Mouse (Mus musculus): Measurements from ENCODE around the gene Btg3. TPM values are rescaled to one million over a fixed set of nuclear protein-coding genes. Genes with fewer than 3 reads are reported as not detected.

Btg3 gene
- polyA plus RNA-seq, 1 experiment from 2014 or later: 76.6 TPM

- H3K27ac ChIP-seq: no peak overlapping the region
- no peaks in the 10 kb centered on the region for H3K27me3 ChIP-seq (ENCODE audit: insufficient read depth, poor library complexity, severe bottlenecking)
- no peaks in the 10 kb centered on the region for H3K9me3 ChIP-seq
- H3K36me3 ChIP-seq: peaks cover 15% of the 10 kb centered on the region
- no peak for DNase-seq (ENCODE audit: low spot score)
- 89% methylated on average over 4 of the region's 4 CpGs for WGBS
- H3K4me1 ChIP-seq: no peaks in the 10 kb centered on the region
- no peak overlapping the region for H3K4me3 ChIP-seq
Measured at GRCm38 (mm10) chr16:78341356-78341755, 35.6 kb downstream of the Btg3 start.

- Histone ChIP-seq H3K4me1 (no peaks in the 10 kb centered on the region), H3K9me3 (no peaks in the 10 kb centered on the region), H3K4me3 (no peak overlapping the region), H3K27me3 (ENCODE audit: insufficient read depth, poor library complexity, severe bottlenecking) (no peaks in the 10 kb centered on the region), H3K36me3 (peaks cover 55% of the 10 kb centered on the region), H3K27ac (no peak overlapping the region)
- DNase-seq (ENCODE audit: low spot score): no peak
- 70% methylated on average over 8 of the region's 8 CpGs for WGBS
Measured at GRCm38 (mm10) chr16:78337226-78337625, 39.8 kb downstream of the Btg3 start.

GRCm38 (mm10) chr16:78327999-78328398 is 49.0 kb downstream of the Btg3 start:
- peaks cover 45% of the 10 kb centered on the region for H3K36me3 ChIP-seq
- DNase-seq (ENCODE audit: low spot score): no peak
- 87% methylated on average over 12 of the region's 12 CpGs for WGBS
- no peaks in the 10 kb centered on the region for H3K9me3 ChIP-seq
- no peak overlapping the region for H3K4me3 ChIP-seq
- no peak overlapping the region for H3K27ac ChIP-seq
- H3K27me3 ChIP-seq (ENCODE audit: insufficient read depth, poor library complexity, severe bottlenecking): no peaks in the 10 kb centered on the region
- peaks cover 22% of the 10 kb centered on the region for H3K4me1 ChIP-seq

- WGBS: 91% methylated on average over 7 of the region's 7 CpGs
- H3K4me1 ChIP-seq: peaks cover 26% of the 10 kb centered on the region
- H3K9me3 ChIP-seq: no peaks in the 10 kb centered on the region
- H3K27me3 ChIP-seq (ENCODE audit: insufficient read depth, poor library complexity, severe bottlenecking): no peaks in the 10 kb centered on the region
- no peak overlapping the region for H3K4me3 ChIP-seq
- DNase-seq (ENCODE audit: low spot score): no peak
- peaks cover 41% of the 10 kb centered on the region for H3K36me3 ChIP-seq
- no peak overlapping the region for H3K27ac ChIP-seq
Measured at GRCm38 (mm10) chr16:78327562-78327961, 49.4 kb downstream of the Btg3 start.

GRCm38 (mm10) chr16:78325972-78326848 is 50.8 kb downstream of the Btg3 start:
- no peaks in the 10 kb centered on the region for H3K27me3 ChIP-seq (ENCODE audit: insufficient read depth, poor library complexity, severe bottlenecking)
- peaks cover 38% of the 10 kb centered on the region for H3K4me1 ChIP-seq
- H3K9me3 ChIP-seq: no peaks in the 10 kb centered on the region
- no peak for DNase-seq (ENCODE audit: low spot score)
- peaks cover 32% of the 10 kb centered on the region for H3K36me3 ChIP-seq
- 52% methylated on average over 27 of the region's 27 CpGs for WGBS
- H3K4me3 ChIP-seq: no peak overlapping the region
- no peak overlapping the region for H3K27ac ChIP-seq

- Histone ChIP-seq H3K4me1 (peaks cover 66% of the 10 kb centered on the region), H3K36me3 (peaks cover 11% of the 10 kb centered on the region; the same call in 1 of the 2 replicates), H3K27ac (no peak overlapping the region), H3K9me3 (no peaks in the 10 kb centered on the region), H3K4me3 (0 out of 2 replicates have a peak overlapping the region, but pooled peaks have one; percentile 3), H3K27me3 (ENCODE audit: insufficient read depth, poor library complexity, severe bottlenecking) (no peaks in the 10 kb centered on the region)
- DNase-seq (ENCODE audit: low spot score): peak; percentile 39
- 38% methylated on average over 7 of the region's 7 CpGs for WGBS
Measured at GRCm38 (mm10) chr16:78322140-78322539, 54.9 kb downstream of the Btg3 start.

GRCm38 (mm10) chr16:78321559-78321958 is 55.4 kb downstream of the Btg3 start:
- Histone ChIP-seq H3K4me3 (no peak overlapping the region), H3K9me3 (no peaks in the 10 kb centered on the region), H3K4me1 (peaks cover 64% of the 10 kb centered on the region), H3K27me3 (ENCODE audit: insufficient read depth, poor library complexity, severe bottlenecking) (no peaks in the 10 kb centered on the region), H3K36me3 (peaks cover 7% of the 10 kb centered on the region; the same call in 1 of the 2 replicates), H3K27ac (no peak overlapping the region)
- DNase-seq (ENCODE audit: low spot score): no peak
- WGBS: 8% methylated on average over 7 of the region's 7 CpGs

- 69% methylated on average over 7 of the region's 7 CpGs for WGBS
- no peak for DNase-seq (ENCODE audit: low spot score)
- H3K27ac ChIP-seq: no peak overlapping the region
- H3K36me3 ChIP-seq: 0 out of 2 replicates have a peak, but pooled peaks cover 2% of the 10 kb centered on the region
- no peaks in the 10 kb centered on the region for H3K27me3 ChIP-seq (ENCODE audit: insufficient read depth, poor library complexity, severe bottlenecking)
- H3K4me1 ChIP-seq: peaks cover 55% of the 10 kb centered on the region
- H3K9me3 ChIP-seq: no peaks in the 10 kb centered on the region
- no peak overlapping the region for H3K4me3 ChIP-seq
Measured at GRCm38 (mm10) chr16:78319711-78320110, 57.3 kb downstream of the Btg3 start.

- WGBS: 31% methylated on average over 7 of the region's 7 CpGs
- H3K4me3 ChIP-seq: no peak overlapping the region
- H3K9me3 ChIP-seq: no peaks in the 10 kb centered on the region
- H3K4me1 ChIP-seq: peaks cover 68% of the 10 kb centered on the region
- no peak for DNase-seq (ENCODE audit: low spot score)
- 0 out of 2 replicates have a peak, but pooled peaks cover 2% of the 10 kb centered on the region for H3K36me3 ChIP-seq
- H3K27ac ChIP-seq: peak overlapping the region; percentile 72
- no peaks in the 10 kb centered on the region for H3K27me3 ChIP-seq (ENCODE audit: insufficient read depth, poor library complexity, severe bottlenecking)
Measured at GRCm38 (mm10) chr16:78317960-78318359, 59.0 kb downstream of the Btg3 start.

- H3K27ac ChIP-seq: 0 out of 2 replicates have a peak overlapping the region, but pooled peaks have one; percentile 29
- WGBS: 77% methylated on average over 9 of the region's 9 CpGs
- H3K4me3 ChIP-seq: no peak overlapping the region
- H3K36me3 ChIP-seq: 0 out of 2 replicates have a peak, but pooled peaks cover 2% of the 10 kb centered on the region
- peaks cover 66% of the 10 kb centered on the region for H3K4me1 ChIP-seq
- H3K9me3 ChIP-seq: no peaks in the 10 kb centered on the region
- DNase-seq (ENCODE audit: low spot score): peak; percentile 80
- H3K27me3 ChIP-seq (ENCODE audit: insufficient read depth, poor library complexity, severe bottlenecking): no peaks in the 10 kb centered on the region
Measured at GRCm38 (mm10) chr16:78316849-78317248, 60.1 kb downstream of the Btg3 start.

GRCm38 (mm10) chr16:78314026-78314425 is 63.0 kb downstream of the Btg3 start:
- no peaks in the 10 kb centered on the region for H3K9me3 ChIP-seq
- H3K4me3 ChIP-seq: no peak overlapping the region
- 45% methylated on average over 6 of the region's 6 CpGs for WGBS
- H3K4me1 ChIP-seq: peaks cover 67% of the 10 kb centered on the region
- H3K36me3 ChIP-seq: 0 out of 2 replicates have a peak, but pooled peaks cover 2% of the 10 kb centered on the region
- peak overlapping the region; percentile 82 for H3K27ac ChIP-seq
- peak; percentile 58 for DNase-seq (ENCODE audit: low spot score)
- H3K27me3 ChIP-seq (ENCODE audit: insufficient read depth, poor library complexity, severe bottlenecking): no peaks in the 10 kb centered on the region

- 0 out of 2 replicates have a peak overlapping the region, but pooled peaks have one; percentile 2 for H3K4me3 ChIP-seq
- H3K27ac ChIP-seq: peak overlapping the region; percentile 82
- H3K36me3 ChIP-seq: 0 out of 2 replicates have a peak, but pooled peaks cover 2% of the 10 kb centered on the region
- no peak for DNase-seq (ENCODE audit: low spot score)
- H3K27me3 ChIP-seq (ENCODE audit: insufficient read depth, poor library complexity, severe bottlenecking): no peaks in the 10 kb centered on the region
- WGBS: 72% methylated on average over 16 of the region's 16 CpGs
- H3K9me3 ChIP-seq: no peaks in the 10 kb centered on the region
- H3K4me1 ChIP-seq: peaks cover 65% of the 10 kb centered on the region
Measured at GRCm38 (mm10) chr16:78313135-78313887, 63.7 kb downstream of the Btg3 start.

- Histone ChIP-seq H3K36me3 (no peaks in the 10 kb centered on the region), H3K27ac (peak overlapping the region; percentile 76), H3K4me3 (no peak overlapping the region), H3K4me1 (peaks cover 71% of the 10 kb centered on the region), H3K27me3 (ENCODE audit: insufficient read depth, poor library complexity, severe bottlenecking) (no peaks in the 10 kb centered on the region), H3K9me3 (no peaks in the 10 kb centered on the region)
- DNase-seq (ENCODE audit: low spot score): no peak
- 46% methylated on average over 6 of the region's 6 CpGs for WGBS
Measured at GRCm38 (mm10) chr16:78309258-78309657, 67.7 kb downstream of the Btg3 start.
